Mouse (Mus musculus): ENCODE measurements around the gene Sbno2.

- TF ChIP-seq POLR2A (IDR thresholded peaks at IDR 0.05; ENCODE audit: borderline replicate concordance, insufficient read depth, low read length) (no peak), CTCF (IDR thresholded peaks at IDR 0.05; ENCODE audit: borderline replicate concordance, insufficient read depth, low read depth, low read length) (no peak)
Measured at GRCm38 (mm10) chr10:80080396-80081070, 24.8 kb downstream of the Sbno2 start.
